Comparison of ENCODE assay signal across 25 mouse cellular contexts in the genomic region with DNA sequence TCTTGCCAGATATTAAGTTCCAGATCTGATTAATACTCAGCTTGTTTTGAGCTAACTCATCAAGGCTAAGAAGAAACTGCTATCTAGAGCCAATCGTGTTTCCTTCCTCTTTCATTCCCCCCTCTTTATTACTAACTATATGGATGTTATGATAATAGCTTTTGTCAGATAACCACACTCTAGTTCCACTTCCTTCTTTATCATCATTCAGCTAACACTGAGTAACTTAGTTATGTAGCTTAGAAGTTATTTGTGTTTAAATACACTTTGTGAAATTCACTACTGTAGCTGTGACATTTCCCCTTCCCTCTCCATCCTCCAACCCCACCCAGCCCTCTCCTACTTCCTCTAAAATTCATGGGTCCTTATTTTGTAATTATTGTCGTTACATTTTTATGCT.
DNase-seq lines count a peak whose midpoint lies in the region; ATAC-seq and TF ChIP-seq lines count a peak whose summit lies in the region.
"Had no signal": no experiment of that assay in that cellular context is flagged by ENCODE, and none has a peak within 500 bp of the region (broad histone marks: within the 10 kb centered on the region; RNA-seq: fewer than 3 reads in every experiment).

No protein-coding gene starts in this region.

- no peak overlapping the region for H3K27ac ChIP-seq in CH12.LX (ENCODE audit: insufficient read depth, low read depth)
- H3K27ac ChIP-seq: forebrain, embryonic 10.5 days; forebrain, embryonic 13.5 days; hindbrain, embryonic 10.5 days; hindbrain, embryonic 13.5 days had no signal

- DNase-seq in CH12.LX (ENCODE audit: extremely low read depth): peak; percentile 14
- DNase-seq in splenic B cell, adult 2 months (ENCODE audit: low read depth, low spot score): peak; percentile 78
- DNase-seq in urinary bladder, postnatal 10 days (ENCODE audit: low spot score): no peak
- DNase-seq in lung, postnatal 10 days: no peak
- no peak for DNase-seq in cerebellum, adult 9-10 months
- no peak for DNase-seq in spleen, postnatal 4 days (ENCODE audit: low spot score in 2 of 2)
- DNase-seq: adrenal gland, adult 8-10 months; adrenal gland, postnatal 25 days; cerebellum, adult 11 months; cerebellum, adult 2 months; cerebellum, postnatal 10 days; cerebellum, postnatal 36 days; gastrocnemius, postnatal 10 days; gastrocnemius, postnatal 36 days; heart, adult 11 months had no signal

- no peaks in the 10 kb centered on the region for H3K79me2 ChIP-seq in CH12.LX (replicated peaks; ENCODE audit: control insufficient read depth, extremely low read depth, insufficient read depth, poor library complexity, severe bottlenecking)

- dilution Hi-C loops in CH12.LX (cut with MboI; ENCODE audit: extremely low pct_ligation_motif_present, extremely low pct_unique_long_range_greater_than_20kb, low sequenced_read_pairs): no loop called here

- H3K36me3 ChIP-seq in CH12.LX (replicated peaks in 1 of 2; ENCODE audit: control insufficient read depth in 1 of 2, insufficient read depth in 1 of 2, low read length in 1 of 2): no peaks in the 10 kb centered on the region
- no peaks in the 10 kb centered on the region for H3K36me3 ChIP-seq in splenic B cell, adult 2 months (ENCODE audit: control insufficient read depth, insufficient read depth, low read length, poor library complexity, severe bottlenecking)
- H3K36me3 ChIP-seq: forebrain, embryonic 10.5 days; hindbrain, embryonic 10.5 days; hindbrain, embryonic 13.5 days had no signal

- TF ChIP-seq RAD21 in CH12.LX (IDR thresholded peaks at IDR 0.05; ENCODE audit: low read depth, low read length): no peak

- no peak overlapping the region for H3K9ac ChIP-seq in CH12.LX (ENCODE audit: insufficient read depth, low read depth)
- H3K9ac ChIP-seq: forebrain, embryonic 13.5 days; hindbrain, embryonic 13.5 days had no signal

- no peak for TF ChIP-seq POLR2A in CH12.LX (IDR thresholded peaks at IDR 0.05; ENCODE audit: low read depth, low read length)

- in situ Hi-C loops in CH12.LX (cut with MboI; ENCODE audit: low pct_ligation_motif_present, low pct_unique_long_range_greater_than_20kb, low sequenced_read_pairs): no loop called here

- no peak for TF ChIP-seq EP300 in CH12.LX (IDR thresholded peaks at IDR 0.05; ENCODE audit: low read length)

- H3K27me3 ChIP-seq in CH12.LX (replicated peaks): no peaks in the 10 kb centered on the region
- no peaks in the 10 kb centered on the region for H3K27me3 ChIP-seq in splenic B cell, adult 2 months (ENCODE audit: control insufficient read depth, insufficient read depth, low read length, poor library complexity, severe bottlenecking)
- H3K27me3 ChIP-seq: forebrain, embryonic 13.5 days; hindbrain, embryonic 13.5 days had no signal

- ATAC-seq in hematopoietic stem cell, adult 5-6 weeks (replicated peaks in 1 of 2; ENCODE audit: insufficient read depth in 1 of 2, low FRiP score in 2 of 2, low TSS enrichment in 1 of 2, low read depth in 1 of 2, poor library complexity in 2 of 2, severe bottlenecking in 2 of 2): peak; percentile 46 to 48; a peak in 2 of 4 replicates
- ATAC-seq in megakaryocyte progenitor cell, adult 5-6 weeks (replicated peaks; ENCODE audit: poor library complexity): peak; percentile 94
- ATAC-seq: activated CD4-positive, CD25-positive, alpha-beta regulatory T cell, adult 4 months; forebrain, embryonic 13.5 days; forebrain, embryonic 16.5 days; hindbrain, embryonic 16.5 days had no signal

- H3K4me2 ChIP-seq in CH12.LX (ENCODE audit: insufficient read depth, low read depth, poor library complexity, severe bottlenecking): no peak overlapping the region
- H3K4me2 ChIP-seq: forebrain, embryonic 13.5 days; heart, embryonic 11.5 days; hindbrain, embryonic 13.5 days had no signal

- H3K4me1 ChIP-seq in CH12.LX (ENCODE audit: control insufficient read depth in 1 of 2, insufficient read depth in 2 of 2): peaks cover 0 to 10% of the 10 kb centered on the region in 2 experiments; a peak in 3 of 4 replicates
- H3K4me1 ChIP-seq: hindbrain, embryonic 13.5 days had no signal

- peaks cover 7% of the 10 kb centered on the region for H3K9me3 ChIP-seq in CH12.LX (replicated peaks; ENCODE audit: low read length)
- H3K9me3 ChIP-seq: hindbrain, embryonic 13.5 days had no signal

- no peak overlapping the region for H3K4me3 ChIP-seq in CH12.LX (replicated peaks in 1 of 3; ENCODE audit: low read depth in 2 of 3, low read length in 2 of 3, poor library complexity in 1 of 3)
- H3K4me3 ChIP-seq: forebrain, embryonic 10.5 days; forebrain, embryonic 13.5 days; hindbrain, embryonic 10.5 days; hindbrain, embryonic 13.5 days had no signal

- no peak for TF ChIP-seq CTCF in CH12.LX (conservative IDR thresholded peaks at IDR 0.05 in 1 of 2, IDR thresholded peaks at IDR 0.05 in 1 of 2; ENCODE audit: low read depth in 2 of 2, low read length in 2 of 2)

TF ChIP-seq in CH12.LX, 34 proteins besides CTCF, POLR2A, EP300 and RAD21:
- TF ChIP-seq E2F4 (IDR thresholded peaks at IDR 0.05; ENCODE audit: insufficient replicate concordance, low read depth, low read length): no peak
- no peak for TF ChIP-seq ZNF384 (IDR thresholded peaks at IDR 0.05; ENCODE audit: low read depth, low read length)
- TF ChIP-seq MYC (IDR thresholded peaks at IDR 0.05; ENCODE audit: low read depth, low read length): no peak
- no peak for TF ChIP-seq JUND (conservative IDR thresholded peaks at IDR 0.05; ENCODE audit: low read depth, low read length)
- TF ChIP-seq PAX5 (IDR thresholded peaks at IDR 0.05; ENCODE audit: low read length): no peak
- no peak for TF ChIP-seq SIN3A (IDR thresholded peaks at IDR 0.05; ENCODE audit: low read length)
- TF ChIP-seq MAZ (IDR thresholded peaks at IDR 0.05; ENCODE audit: low read depth, low read length): no peak
- no peak for TF ChIP-seq TBP (conservative IDR thresholded peaks at IDR 0.05; ENCODE audit: low read depth, low read length)
- TF ChIP-seq ETS1 (conservative IDR thresholded peaks at IDR 0.05; ENCODE audit: low read depth, low read length): no peak
- TF ChIP-seq TCF12 (IDR thresholded peaks at IDR 0.05; ENCODE audit: low read depth, low read length): no peak
- TF ChIP-seq CHD1 (IDR thresholded peaks at IDR 0.05; ENCODE audit: low read depth, low read length): no peak
- no peak for TF ChIP-seq HCFC1 (IDR thresholded peaks at IDR 0.05; ENCODE audit: low read depth, low read length)
- TF ChIP-seq NELFE (IDR thresholded peaks at IDR 0.05; ENCODE audit: low read depth, low read length): no peak
- TF ChIP-seq USF1 (IDR thresholded peaks at IDR 0.05; ENCODE audit: low read depth, low read length): no peak
- TF ChIP-seq POLR2AphosphoS2 (IDR thresholded peaks at IDR 0.05; ENCODE audit: low read depth, low read length): no peak
- TF ChIP-seq ELF1 (IDR thresholded peaks at IDR 0.05; ENCODE audit: low read depth, low read length): no peak
- no peak for TF ChIP-seq NRF1 (IDR thresholded peaks at IDR 0.05; ENCODE audit: low read depth, low read length)
- TF ChIP-seq ZC3H11A (IDR thresholded peaks at IDR 0.05; ENCODE audit: low read depth, low read length): no peak
- TF ChIP-seq BHLHE40 (IDR thresholded peaks at IDR 0.05; ENCODE audit: low read depth, low read length): no peak

Comparison
In these comparisons a context has a peak if more than half of its experiments do, and no peak if none do; other contexts are left out.
1. DNase-seq: peak in CH12.LX (single experiment) and splenic B cell, adult 2 months (single experiment); none in urinary bladder, postnatal 10 days (single experiment), lung, postnatal 10 days (single experiment), cerebellum, adult 9-10 months (single experiment) and spleen, postnatal 4 days (0 of 2).